Mouse (Mus musculus) heart, postnatal 10 days (tissue): ENCODE results near the gene Rps3a1. TPM values are rescaled to one million over a fixed set of nuclear protein-coding genes. Genes with fewer than 3 reads are reported as not detected.

Experiments used
- DNase-seq, 2 experiments: peaks; one replicate each; pipeline ENCODE4 v3.0.0; 2021
- intact Hi-C: fragments of 180-260 bp; cut with DNase I; formaldehyde crosslinking; loops from one replicate; pipeline ENCODE4 v1.15.1; 2025
- total RNA-seq, 2 experiments: library from RNA; stranded (reverse); gene quantifications; 2 replicates each; pipeline ENCODE4 v1.2.3; 2021

Rps3a1 gene
- 100 to 1,000 TPM; 617 to 667 TPM for total RNA-seq

GRCm38 (mm10) chr3:86142263-86142933 lies at the start of gene Rps3a1:
Rps3a1 (minus strand) TSS chr3:86142702.
- intact Hi-C loops: no loop called here
- peak; percentile 99 for DNase-seq

- DNase-seq: no peak
- intact Hi-C loops: no loop called here
Measured at GRCm38 (mm10) chr3:86187736-86188389, 45.4 kb upstream of the Rps3a1 start.

- intact Hi-C loops: no loop called here
- DNase-seq: no peak
Measured at GRCm38 (mm10) chr3:86184546-86184945, 42.0 kb upstream of the Rps3a1 start.

GRCm38 (mm10) chr3:86181107-86181506 lies 38.6 kb upstream of the Rps3a1 start:
- DNase-seq: no peak
- intact Hi-C loops: no loop called here

GRCm38 (mm10) chr3:86179714-86180113 lies 37.2 kb upstream of the Rps3a1 start:
- no peak for DNase-seq
- intact Hi-C loops: no loop called here

GRCm38 (mm10) chr3:86168841-86169425 lies 26.4 kb upstream of the Rps3a1 start:
- DNase-seq: no peak
- intact Hi-C loops: no loop called here

- intact Hi-C loops: no loop called here
- DNase-seq: no peak
Measured at GRCm38 (mm10) chr3:86149521-86149920, 7.0 kb upstream of the Rps3a1 start.

GRCm38 (mm10) chr3:86149063-86149462 lies 6.6 kb upstream of the Rps3a1 start:
- intact Hi-C loops: no loop called here
- DNase-seq: no peak

- intact Hi-C loops: no loop called here
- no peak for DNase-seq
Measured at GRCm38 (mm10) chr3:86143343-86143742, 841 bp upstream of the Rps3a1 start.

GRCm38 (mm10) chr3:86142934-86143317 lies 424 bp upstream of the Rps3a1 start:
- intact Hi-C loops: no loop called here
- DNase-seq: no peak

GRCm38 (mm10) chr3:86141886-86142262 lies 628 bp downstream of the Rps3a1 start:
- DNase-seq: no peak
- intact Hi-C loops: no loop called here

GRCm38 (mm10) chr3:86141366-86141765 lies 1.1 kb downstream of the Rps3a1 start:
- intact Hi-C loops: no loop called here
- DNase-seq: peak; percentile 9 to 29

GRCm38 (mm10) chr3:86139660-86140059 lies 2.8 kb downstream of the Rps3a1 start:
- DNase-seq: no peak
- intact Hi-C loops: loop anchor here (10.0 kb wide), 2 partner anchors 1225 to 1445 kb away; no protein-coding TSS in a partner anchor

- DNase-seq: no peak
- intact Hi-C loops: loop anchor here (10.0 kb wide), 2 partner anchors 1222 to 1442 kb away; no protein-coding TSS in a partner anchor
Measured at GRCm38 (mm10) chr3:86136936-86137574, 5.4 kb downstream of the Rps3a1 start.

GRCm38 (mm10) chr3:86135886-86136563 lies 6.5 kb downstream of the Rps3a1 start:
- DNase-seq: no peak
- intact Hi-C loops: loop anchor here (10.0 kb wide), 2 partner anchors 1221 to 1441 kb away; no protein-coding TSS in a partner anchor

GRCm38 (mm10) chr3:86134939-86135638 lies 7.4 kb downstream of the Rps3a1 start:
- intact Hi-C loops: loop anchor here (5.0 to 10.0 kb wide), 3 partner anchors 563 to 1440 kb away; partner anchors contain the start of gene Gatb
- no peak for DNase-seq

GRCm38 (mm10) chr3:86129757-86130156 lies 12.7 kb downstream of the Rps3a1 start:
- intact Hi-C loops: loop anchor here (2.0 to 10.0 kb wide), 5 partner anchors 207 to 1435 kb away; partner anchors contain the start of gene Gatb
- peak; percentile 72 to 89 for DNase-seq

GRCm38 (mm10) chr3:86123251-86123746 lies 19.2 kb downstream of the Rps3a1 start:
- DNase-seq: no peak
- intact Hi-C loops: no loop called here

- no peak for DNase-seq
- intact Hi-C loops: no loop called here
Measured at GRCm38 (mm10) chr3:86122156-86122555, 20.3 kb downstream of the Rps3a1 start.
